In the genomic region with DNA sequence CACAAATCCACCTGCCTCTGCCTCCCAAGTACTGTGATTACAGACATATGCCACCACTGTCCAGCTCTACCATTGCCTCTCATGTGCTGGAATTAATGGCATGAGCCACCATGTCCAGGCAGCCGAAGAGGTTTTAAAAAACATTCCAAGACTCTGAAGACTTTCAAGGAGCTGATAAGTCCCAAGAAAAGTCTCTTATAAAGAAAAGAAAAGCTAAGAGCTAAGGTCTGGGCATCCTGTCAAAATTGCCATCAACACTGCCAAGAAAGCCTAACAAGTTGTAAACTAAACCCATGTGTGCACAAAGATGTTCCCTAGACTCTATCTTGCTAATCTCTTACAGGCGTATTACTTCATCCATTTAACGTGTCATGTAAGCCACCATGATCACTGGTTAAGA, we compare ENCODE assay signal across 17 mouse cellular contexts. TPM values are rescaled to one million over a fixed set of nuclear protein-coding genes. Genes with fewer than 3 reads are reported as not detected.
DNase-seq lines count a peak whose midpoint lies in the region; ATAC-seq and TF ChIP-seq lines count a peak whose summit lies in the region.
"Had no signal": no experiment of that assay in that cellular context is flagged by ENCODE, and none has a peak within 500 bp of the region (broad histone marks: within the 10 kb centered on the region; RNA-seq: fewer than 3 reads in every experiment).

No protein-coding gene starts in this region.

- intact Hi-C loops in left cerebral cortex, postnatal 4 days (cut with DNase I): loop anchor here (10.0 kb wide), 1 partner anchor 171 kb away; no protein-coding TSS in a partner anchor

- no peaks in the 10 kb centered on the region for H3K4me1 ChIP-seq in limb, embryonic 14.5 days (ENCODE audit: control insufficient read depth, insufficient read depth, low read length)
- H3K4me1 ChIP-seq in limb, embryonic 10.5 days: no peaks in the 10 kb centered on the region
- H3K4me1 ChIP-seq in hindbrain, embryonic 10.5 days (replicated peaks): no peaks in the 10 kb centered on the region
- H3K4me1 ChIP-seq: forebrain, embryonic 13.5 days; liver, embryonic 13.5 days; neural tube, embryonic 12.5 days had no signal

- no peak overlapping the region for H3K27ac ChIP-seq in limb, embryonic 14.5 days (replicated peaks; ENCODE audit: low read depth, low read length)
- no peak overlapping the region for H3K27ac ChIP-seq in limb, embryonic 10.5 days
- H3K27ac ChIP-seq in hindbrain, embryonic 10.5 days: no peak overlapping the region
- H3K27ac ChIP-seq: forebrain, embryonic 13.5 days; liver, embryonic 13.5 days; neural tube, embryonic 12.5 days had no signal

- peak; percentile 44; the same call in 1 of the 2 replicates for ATAC-seq in limb, embryonic 14.5 days (ENCODE audit: low FRiP score, low read depth)
- ATAC-seq: forebrain, embryonic 13.5 days; intestine, embryonic 16.5 days; Patski had no signal

- H3K36me3 ChIP-seq in limb, embryonic 14.5 days (ENCODE audit: control insufficient read depth, insufficient read depth, low read length): peaks cover 59% of the 10 kb centered on the region
- H3K36me3 ChIP-seq in limb, embryonic 10.5 days: peaks cover 62% of the 10 kb centered on the region
- H3K36me3 ChIP-seq in hindbrain, embryonic 10.5 days: peaks cover 78% of the 10 kb centered on the region

- no peak overlapping the region for H3K4me3 ChIP-seq in limb, embryonic 14.5 days (replicated peaks; ENCODE audit: low read length)
- H3K4me3 ChIP-seq in limb, embryonic 10.5 days: no peak overlapping the region
- H3K4me3 ChIP-seq in hindbrain, embryonic 10.5 days: no peak overlapping the region
- H3K4me3 ChIP-seq: forebrain, embryonic 13.5 days; liver, embryonic 13.5 days; neural tube, embryonic 12.5 days had no signal

- no peaks in the 10 kb centered on the region for H3K9me3 ChIP-seq in limb, embryonic 14.5 days (ENCODE audit: control insufficient read depth, low read length)
- H3K9me3 ChIP-seq in limb, embryonic 10.5 days (replicated peaks): no peaks in the 10 kb centered on the region
- no peaks in the 10 kb centered on the region for H3K9me3 ChIP-seq in hindbrain, embryonic 10.5 days
- H3K9me3 ChIP-seq: forebrain, embryonic 13.5 days; liver, embryonic 13.5 days; neural tube, embryonic 12.5 days had no signal

- DNase-seq in adrenal gland, postnatal 10 days: peak; percentile 21
- DNase-seq in adrenal gland, postnatal 25 days: no peak
- peak; percentile 83 for DNase-seq in limb, embryonic 14.5 days (ENCODE audit: low spot score)
- no peak for DNase-seq in limb, embryonic 10.5 days (ENCODE audit: low spot score)
- DNase-seq in fibroblast of lung, adult 2 months (ENCODE audit: low read depth): peak; percentile 69
- peak; percentile 41 for DNase-seq in lung, postnatal 25 days (ENCODE audit: low spot score)
- DNase-seq in hindbrain, embryonic 10.5 days (ENCODE audit: low spot score): no peak
- no peak for DNase-seq in left cerebral cortex, postnatal 4 days
- DNase-seq: cerebellum, postnatal 10 days; kidney, postnatal 10 days; liver, embryonic 13.5 days; retina, postnatal 1 day; thymus, adult 18-20 months had no signal

- H3K4me2 ChIP-seq in limb, embryonic 14.5 days (replicated peaks; ENCODE audit: low read depth, low read length, severe bottlenecking): no peak overlapping the region
- H3K4me2 ChIP-seq: forebrain, embryonic 13.5 days; liver, embryonic 13.5 days; neural tube, embryonic 12.5 days had no signal

- H3K9ac ChIP-seq in limb, embryonic 14.5 days (ENCODE audit: low read depth, low read length, severe bottlenecking): no peak overlapping the region
- H3K9ac ChIP-seq: forebrain, embryonic 13.5 days; liver, embryonic 13.5 days; neural tube, embryonic 12.5 days had no signal

- WGBS in limb, embryonic 14.5 days: 65% methylated on average over 3 of the region's 3 CpGs
- WGBS in limb, embryonic 10.5 days: 92% methylated on average over 3 of the region's 3 CpGs
- WGBS in hindbrain, embryonic 10.5 days: 93% methylated on average over 3 of the region's 3 CpGs

- no peak for TF ChIP-seq POLR2A in limb, embryonic 14.5 days (IDR thresholded peaks at IDR 0.05; ENCODE audit: borderline replicate concordance, extremely low read depth, insufficient read depth, insufficient read length)

- no peaks in the 10 kb centered on the region for H3K27me3 ChIP-seq in limb, embryonic 14.5 days (ENCODE audit: control insufficient read depth, insufficient read depth, low read length)
- H3K27me3 ChIP-seq in limb, embryonic 10.5 days (ENCODE audit: low read depth, poor library complexity, severe bottlenecking): no peaks in the 10 kb centered on the region
- H3K27me3 ChIP-seq in hindbrain, embryonic 10.5 days (ENCODE audit: insufficient read depth, poor library complexity, severe bottlenecking): no peaks in the 10 kb centered on the region
- H3K27me3 ChIP-seq: forebrain, embryonic 13.5 days; liver, embryonic 13.5 days; neural tube, embryonic 12.5 days; Patski had no signal

RNA-seq across cellular contexts. Expression of gene Apaf1, which starts 9.2 kb away (rescaled TPM):
- 10 to 100 TPM; 13.5 to 14.7 TPM for total RNA-seq in adrenal gland, postnatal 10 days (2021)
- 6.2 and 8.3 TPM in 2 replicates for total RNA-seq in adrenal gland, postnatal 25 days (2021)
- 39.4 and 41.5 TPM in 2 replicates for polyA plus RNA-seq in limb, embryonic 14.5 days (2012; rRNA removed)
- 33.2 and 40.6 TPM in 2 replicates for polyA plus RNA-seq in limb, embryonic 14.5 days (2014; fragmentation: Nextera tagmentation; extraction: Ambion mirVana)
- 16.9 and 25.4 TPM in 2 replicates for polyA plus RNA-seq in limb, embryonic 10.5 days (2016; fragmentation: Nextera tagmentation; extraction: Ambion mirVana)
- 21.4 and 23.0 TPM in 2 replicates for polyA plus RNA-seq in hindbrain, embryonic 10.5 days (2016; fragmentation: Nextera tagmentation; extraction: Ambion mirVana)
- 10 to 100 TPM; 28.8 to 29.4 TPM for total RNA-seq in left cerebral cortex, postnatal 4 days (2021)

RNA-seq across cellular contexts. Expression of gene Ikbip, which starts 9.4 kb away (rescaled TPM):
- 10 to 100 TPM; 30.4 to 34.5 TPM for total RNA-seq in adrenal gland, postnatal 10 days (2021)
- 32.8 and 34.0 TPM in 2 replicates for total RNA-seq in adrenal gland, postnatal 25 days (2021)
- 33.3 and 54.5 TPM in 2 replicates for polyA plus RNA-seq in limb, embryonic 14.5 days (2012; rRNA removed)
- 79.2 and 82.5 TPM in 2 replicates for polyA plus RNA-seq in limb, embryonic 14.5 days (2014; fragmentation: Nextera tagmentation; extraction: Ambion mirVana)
- polyA plus RNA-seq in limb, embryonic 10.5 days (2016; fragmentation: Nextera tagmentation; extraction: Ambion mirVana): 15.0 and 19.7 TPM in 2 replicates
- polyA plus RNA-seq in hindbrain, embryonic 10.5 days (2016; fragmentation: Nextera tagmentation; extraction: Ambion mirVana): 19.5 and 20.5 TPM in 2 replicates
- 10 to 100 TPM; 12.0 to 12.8 TPM for total RNA-seq in left cerebral cortex, postnatal 4 days (2021)

RNA-seq across cellular contexts. Expression of gene Slc25a3, which starts 50.5 kb away (rescaled TPM):
- 100 to 1,000 TPM; 725 to 758 TPM for total RNA-seq in adrenal gland, postnatal 10 days (2021)
- 873 and 948 TPM in 2 replicates for total RNA-seq in adrenal gland, postnatal 25 days (2021)
- 420 and 469 TPM in 2 replicates for polyA plus RNA-seq in limb, embryonic 14.5 days (2012; rRNA removed)
- 458 and 481 TPM in 2 replicates for polyA plus RNA-seq in limb, embryonic 14.5 days (2014; fragmentation: Nextera tagmentation; extraction: Ambion mirVana)
- 412 and 416 TPM in 2 replicates for polyA plus RNA-seq in limb, embryonic 10.5 days (2016; fragmentation: Nextera tagmentation; extraction: Ambion mirVana)
- polyA plus RNA-seq in hindbrain, embryonic 10.5 days (2016; fragmentation: Nextera tagmentation; extraction: Ambion mirVana): 384 and 413 TPM in 2 replicates
- total RNA-seq in left cerebral cortex, postnatal 4 days (2021): 100 to 1,000 TPM; 388 to 413 TPM

Comparison
In these comparisons a context has a peak if more than half of its experiments do, and no peak if none do; other contexts are left out.
1. DNase-seq: peak in adrenal gland, postnatal 10 days (single experiment), limb, embryonic 14.5 days (single experiment), fibroblast of lung, adult 2 months (single experiment) and lung, postnatal 25 days (single experiment); none in adrenal gland, postnatal 25 days (single experiment), limb, embryonic 10.5 days (single experiment), hindbrain, embryonic 10.5 days (single experiment) and left cerebral cortex, postnatal 4 days (single experiment).